Mouse (Mus musculus) ovary, adult 18-20 months (tissue): Measurements from ENCODE around the gene 4930519P11Rik.
A peak's percentile ranks its signal among the peaks of the same experiment; 100 is the strongest.

Experiments
- DNase-seq: peaks from one replicate; pipeline ENCODE4 v3.0.0; 2022; ENCODE audit warnings: low spot score, mixed read lengths

The 4930519P11Rik gene

DNA sequence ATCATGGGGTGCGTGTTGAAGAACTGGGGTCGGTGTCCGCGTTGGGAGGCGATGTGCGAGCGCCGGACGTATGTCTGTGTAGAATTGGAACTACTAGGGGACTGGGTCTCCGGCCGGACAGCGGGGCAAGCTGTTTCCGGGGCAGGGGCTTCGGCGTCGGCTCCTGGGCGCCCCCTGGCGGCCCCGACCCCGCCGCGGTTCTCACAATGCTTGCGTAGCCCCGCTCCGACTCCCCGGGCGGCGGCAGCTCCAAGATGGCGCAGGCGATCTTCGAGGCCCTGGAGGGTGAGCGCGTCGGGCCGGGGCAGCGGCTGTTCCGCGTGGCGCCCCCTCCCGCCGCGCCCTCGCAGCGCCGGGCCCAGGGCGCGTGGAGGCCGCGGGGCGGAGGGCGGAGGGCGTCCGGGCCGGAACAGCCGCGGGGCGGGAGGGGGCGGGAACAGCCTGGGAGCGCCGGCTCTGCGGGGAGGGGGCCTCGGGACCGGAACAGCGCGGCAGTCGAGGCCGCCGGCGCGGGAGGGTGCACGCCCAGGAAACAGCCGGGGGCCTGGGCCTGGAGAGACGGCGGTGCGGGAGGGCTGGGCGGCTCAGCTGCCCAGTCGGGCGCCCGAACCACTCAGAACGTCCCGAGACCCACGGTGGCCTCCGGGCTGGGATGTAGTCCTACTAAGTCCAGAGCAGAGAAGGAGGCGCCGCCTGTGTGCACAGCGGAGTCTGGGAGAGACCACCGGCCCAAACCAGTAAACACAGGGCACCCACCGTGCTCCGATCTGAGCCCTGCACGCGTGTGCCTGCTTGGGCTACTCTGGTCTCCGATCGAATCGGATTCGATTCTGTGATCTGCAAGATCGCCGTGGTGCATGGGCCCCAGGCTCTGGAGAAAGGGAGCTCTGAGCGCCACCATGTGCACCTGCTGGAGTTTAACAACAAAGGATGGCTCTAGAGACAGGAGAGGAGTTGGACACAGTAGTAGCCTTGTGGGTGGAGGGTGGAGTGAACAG lies at the start of gene 4930519P11Rik, which contains the start of gene Zfp341:
Gene 4930519P11Rik, minus strand, starts transcription at position 320 of the 998 bp plus-strand sequence.
Gene Zfp341, plus strand, starts transcription at position 180 of the 998 bp plus-strand sequence.
- DNase-seq: peak; percentile 86

DNA sequence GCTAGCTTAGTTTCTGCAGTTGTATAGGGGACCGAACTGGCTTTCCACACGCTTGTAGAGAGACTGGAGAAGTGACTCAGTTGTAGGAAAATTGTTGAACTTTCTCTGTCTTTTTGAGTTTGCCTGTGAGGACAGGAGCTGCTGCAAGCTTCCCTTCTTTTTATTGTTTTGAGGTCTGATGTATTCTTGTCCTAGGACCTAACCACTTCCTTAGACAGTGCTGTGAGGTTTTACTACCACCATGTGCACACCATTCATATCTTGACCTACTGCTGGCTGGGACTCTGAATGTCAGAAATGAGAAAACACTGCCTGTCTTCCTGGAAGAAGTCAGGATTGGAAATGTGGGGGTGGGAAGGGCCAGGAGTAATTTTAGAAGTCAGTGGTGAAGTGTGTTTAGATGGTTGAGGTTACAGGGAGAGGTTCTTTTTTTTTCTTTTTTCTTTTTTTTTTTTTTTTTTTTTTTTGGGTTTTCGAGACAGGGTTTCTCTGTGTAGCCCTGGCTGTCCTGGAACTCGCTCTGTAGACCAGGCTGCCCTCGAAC lies 46.4 kb upstream of the 4930519P11Rik start:
- DNase-seq: no peak

DNA sequence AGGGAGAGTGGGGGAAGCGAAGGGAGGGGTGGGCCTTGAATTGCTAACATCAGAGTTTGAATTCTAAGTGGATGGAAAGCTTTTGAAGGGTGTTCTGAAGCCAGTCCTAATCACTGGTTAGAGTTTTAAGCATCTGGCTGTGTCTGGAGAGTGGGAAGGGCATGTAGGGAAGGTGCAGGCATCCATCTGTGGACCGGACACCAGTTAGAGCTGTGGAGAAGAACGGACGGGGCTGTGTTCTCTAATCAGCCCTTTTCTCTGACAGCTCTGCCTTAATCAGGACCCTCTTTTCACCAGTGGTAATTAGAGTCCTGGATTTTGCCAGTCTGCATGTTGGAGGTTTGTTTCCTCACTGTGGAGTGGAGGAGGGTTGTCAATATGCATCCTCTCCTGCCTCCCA lies 45.8 kb upstream of the 4930519P11Rik start:
- DNase-seq: no peak

DNA sequence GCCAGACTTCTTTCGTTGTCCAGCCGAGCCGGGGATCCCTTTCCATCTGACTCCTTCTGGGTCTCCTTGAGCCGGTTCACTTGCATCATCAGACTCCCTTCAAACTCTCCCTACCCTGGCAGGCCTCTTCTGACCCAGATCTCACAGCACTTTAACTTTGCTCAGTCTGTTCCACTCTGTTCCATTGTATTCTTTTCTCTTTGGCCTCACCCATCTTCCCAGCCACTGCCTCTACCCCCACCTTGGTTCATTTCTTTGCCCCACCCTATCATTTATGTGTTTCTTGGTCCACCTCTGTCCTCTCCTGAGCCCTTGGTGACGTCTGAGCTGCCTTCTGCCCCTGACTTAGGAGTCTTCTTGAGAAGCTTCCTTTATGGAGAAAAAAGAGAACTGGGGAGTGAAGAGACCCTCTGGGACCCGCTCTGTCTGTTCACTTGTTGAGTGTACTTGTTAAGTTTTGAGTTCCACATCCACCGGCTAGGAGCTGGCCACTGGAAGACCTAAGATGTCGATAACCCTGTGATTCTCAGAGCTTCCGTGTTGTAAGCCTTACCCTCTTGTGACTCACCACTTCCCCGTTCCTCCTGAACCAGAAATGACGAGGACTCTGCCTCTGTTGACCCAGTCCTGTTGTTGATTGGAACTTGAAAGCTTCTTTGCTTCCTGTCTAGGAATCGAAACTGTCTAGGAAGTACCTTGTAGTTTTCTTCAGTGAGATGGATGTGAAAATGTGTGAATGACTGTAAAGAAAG lies 44.4 kb upstream of the 4930519P11Rik start:
- DNase-seq: no peak

DNA sequence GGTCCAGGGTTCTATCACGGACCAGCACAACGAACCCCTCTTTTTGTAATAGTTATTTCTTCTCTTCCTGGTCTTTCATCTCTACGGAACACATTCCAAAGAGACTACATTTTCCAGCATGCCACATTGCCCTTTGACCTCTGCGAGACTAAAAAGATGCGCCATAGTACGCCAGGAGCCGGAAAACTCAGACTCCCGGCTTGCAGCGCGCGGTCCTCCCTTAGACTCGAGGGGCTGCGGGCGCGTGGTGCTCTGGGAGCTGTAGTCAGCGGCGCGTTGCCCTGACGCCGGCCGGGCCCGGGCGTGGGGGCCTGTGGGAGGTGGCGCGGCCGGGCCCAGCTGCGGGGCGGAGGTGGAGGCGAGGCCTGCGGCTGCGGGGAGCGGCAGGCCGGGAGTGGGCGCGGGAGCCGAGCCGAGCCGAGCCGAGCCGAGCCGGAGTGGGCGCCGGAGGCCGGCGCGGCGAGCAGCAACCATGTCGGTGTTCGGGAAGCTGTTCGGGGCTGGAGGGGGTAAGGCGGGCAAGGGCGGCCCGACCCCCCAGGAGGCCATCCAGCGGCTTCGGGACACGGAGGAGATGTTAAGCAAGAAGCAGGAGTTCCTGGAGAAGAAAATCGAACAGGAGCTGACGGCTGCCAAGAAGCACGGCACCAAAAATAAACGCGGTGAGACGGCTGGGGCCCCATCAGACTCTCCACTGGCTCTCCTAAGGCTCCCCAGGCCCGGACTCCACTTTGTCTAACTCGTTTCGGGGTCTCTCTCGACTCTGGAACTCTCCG lies 43.7 kb upstream of the 4930519P11Rik start:
- DNase-seq: peak; percentile 97

DNA sequence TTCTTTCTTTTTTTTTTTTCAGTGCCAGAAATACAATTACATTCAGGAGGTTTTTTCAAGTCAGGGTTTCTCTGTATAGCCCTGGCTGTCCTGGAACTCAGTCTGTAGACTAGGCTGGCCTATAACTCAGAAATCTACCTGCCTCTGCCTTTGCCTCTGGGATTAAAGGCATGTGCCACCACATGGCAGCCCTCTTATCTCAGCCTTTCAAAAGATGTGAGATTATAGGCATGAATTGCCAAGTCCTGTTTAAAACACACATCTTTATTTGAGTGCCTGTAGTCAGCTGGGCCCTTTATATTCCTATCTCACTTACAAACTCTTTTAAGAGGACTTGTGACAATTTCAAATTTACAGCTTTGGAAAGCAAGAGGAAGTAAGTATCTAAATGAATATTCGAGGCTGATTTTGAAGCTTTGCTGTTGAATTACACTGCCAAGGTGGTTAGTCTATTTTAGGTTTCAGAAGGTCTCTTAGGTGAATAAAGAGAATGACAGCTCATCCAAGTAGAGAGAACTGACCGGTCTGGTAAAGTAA lies 42.7 kb upstream of the 4930519P11Rik start:
- DNase-seq: no peak

DNA sequence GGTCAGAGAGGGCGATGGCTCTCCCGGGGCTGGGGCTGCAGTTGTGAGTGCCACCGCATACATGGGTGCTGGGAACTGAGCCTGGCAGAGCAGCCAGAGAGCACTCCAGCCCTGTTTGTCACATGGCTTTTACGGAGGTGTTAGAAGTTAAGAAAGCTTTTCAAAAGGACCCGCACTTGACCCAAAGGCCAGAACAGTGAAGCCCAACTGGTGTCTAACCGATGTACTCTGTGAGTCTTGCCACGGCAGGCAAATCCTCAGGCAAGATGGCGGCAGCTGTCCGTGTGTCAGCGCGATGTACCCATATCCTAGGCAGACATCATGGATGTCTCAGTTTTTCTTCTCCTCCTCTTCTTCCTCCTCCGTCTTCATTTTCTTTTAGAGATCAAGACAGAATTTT lies 41.7 kb upstream of the 4930519P11Rik start:
- no peak for DNase-seq

DNA sequence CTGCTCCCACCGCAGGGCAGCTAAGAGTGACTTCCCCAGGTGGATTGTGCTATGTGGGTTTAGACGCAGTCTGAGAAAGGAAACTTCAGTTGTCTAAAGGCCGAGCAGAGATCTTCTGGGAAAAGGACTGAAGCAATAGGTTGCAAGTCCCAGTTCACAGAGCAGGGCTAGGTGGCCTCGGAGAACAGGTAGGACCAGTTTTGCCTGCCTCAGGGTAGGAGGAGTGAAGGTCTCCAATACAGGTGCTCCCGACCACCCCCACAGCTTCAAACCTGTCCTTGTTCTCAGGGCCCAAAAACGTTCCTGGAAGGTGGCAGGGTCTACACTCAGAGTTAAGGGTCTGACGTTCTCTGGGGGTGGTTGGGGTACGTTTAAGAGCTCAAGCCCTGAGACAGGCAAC lies 38.1 kb upstream of the 4930519P11Rik start, which contains the start of gene Chmp4b:
Gene Chmp4b, plus strand, starts transcription at position 343 of the 400 bp plus-strand sequence.
- no peak for DNase-seq

DNA sequence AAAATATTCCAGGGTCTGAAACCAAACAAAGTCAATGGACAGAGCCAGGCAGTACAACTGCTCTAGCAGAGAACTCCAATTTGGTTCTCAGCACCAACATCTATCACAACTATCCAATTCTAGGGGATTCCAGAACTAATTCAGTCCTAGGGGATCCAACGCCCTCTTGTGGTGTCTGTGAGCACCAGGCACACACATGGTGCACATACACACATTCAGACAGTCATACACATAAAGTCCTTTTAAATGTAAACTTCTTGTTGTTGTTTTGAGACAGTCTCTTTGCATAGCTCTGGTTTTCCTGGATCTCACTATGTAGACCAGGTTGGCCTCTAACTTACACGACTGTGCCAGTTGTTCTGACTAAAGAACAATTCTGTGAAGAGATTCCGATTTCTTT lies 37.2 kb upstream of the 4930519P11Rik start:
- no peak for DNase-seq

DNA sequence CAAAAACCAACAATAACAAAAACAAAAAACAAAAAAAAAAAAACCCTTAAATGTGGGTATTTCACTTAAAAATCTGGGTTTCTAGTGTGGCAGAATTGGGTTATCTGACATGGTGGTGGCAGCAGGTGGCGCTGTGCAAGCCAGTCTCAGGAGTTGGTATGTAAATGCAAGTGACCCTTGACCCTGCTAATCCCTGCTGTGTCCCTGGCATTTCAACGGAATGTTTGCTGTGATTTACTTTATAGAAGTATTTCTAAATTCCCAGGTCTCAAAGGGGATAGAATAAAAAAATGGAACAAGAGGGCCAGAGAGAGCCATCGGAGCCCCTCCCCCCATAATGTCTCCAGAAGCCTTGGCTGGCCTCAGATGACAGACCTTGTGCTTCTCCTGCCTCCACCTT lies 34.8 kb upstream of the 4930519P11Rik start:
- no peak for DNase-seq

DNA sequence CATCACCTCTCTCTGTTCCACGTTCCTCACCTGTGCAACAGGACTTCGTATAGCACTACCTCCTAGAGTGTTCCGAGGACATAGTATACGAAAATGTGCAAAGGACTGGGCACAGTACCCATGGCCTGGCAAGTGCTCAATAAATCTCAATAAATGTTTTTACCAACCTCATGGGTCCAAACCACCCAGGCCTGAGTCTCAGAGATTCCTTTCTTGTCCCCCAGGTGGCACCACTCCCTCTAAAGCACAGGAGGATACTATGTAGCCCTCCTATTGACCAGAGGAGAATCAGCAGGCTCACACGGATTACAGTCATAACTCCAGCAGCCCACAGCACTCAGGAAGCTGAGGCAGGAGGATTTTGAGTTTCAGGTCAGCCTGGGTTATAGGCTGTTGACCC lies 33.4 kb upstream of the 4930519P11Rik start:
- no peak for DNase-seq

DNA sequence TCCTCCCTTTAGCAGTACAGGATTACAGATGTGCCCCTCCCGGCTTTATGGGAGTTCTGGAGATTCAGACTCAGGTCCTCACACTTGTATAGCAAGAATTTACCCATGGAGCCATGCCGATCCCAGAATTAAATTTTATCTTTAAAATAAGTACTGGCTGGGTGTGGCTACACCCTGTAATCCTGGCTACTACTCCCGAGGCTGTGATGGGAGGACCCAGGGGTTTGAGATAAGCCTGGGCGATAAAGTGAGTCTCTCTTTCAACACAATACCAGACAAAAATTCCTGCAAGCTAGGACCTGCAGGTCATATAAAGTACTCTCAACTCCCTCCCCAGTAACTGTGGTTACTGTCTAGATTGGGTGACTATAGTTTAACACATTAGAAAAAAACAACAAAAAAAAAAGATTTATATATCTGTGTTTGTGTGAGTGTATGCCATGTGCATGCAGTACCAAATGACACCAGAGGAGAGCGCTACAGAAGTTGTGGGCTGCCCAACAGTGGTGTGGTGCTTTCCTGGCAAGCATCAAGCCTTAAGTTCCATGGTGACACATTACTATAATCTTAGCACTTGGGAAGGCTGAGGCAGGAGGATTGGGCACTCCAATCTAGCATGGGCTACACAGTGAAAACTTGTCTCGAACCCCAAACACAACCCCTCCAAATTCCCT lies 29.6 kb upstream of the 4930519P11Rik start:
- no peak for DNase-seq

DNA sequence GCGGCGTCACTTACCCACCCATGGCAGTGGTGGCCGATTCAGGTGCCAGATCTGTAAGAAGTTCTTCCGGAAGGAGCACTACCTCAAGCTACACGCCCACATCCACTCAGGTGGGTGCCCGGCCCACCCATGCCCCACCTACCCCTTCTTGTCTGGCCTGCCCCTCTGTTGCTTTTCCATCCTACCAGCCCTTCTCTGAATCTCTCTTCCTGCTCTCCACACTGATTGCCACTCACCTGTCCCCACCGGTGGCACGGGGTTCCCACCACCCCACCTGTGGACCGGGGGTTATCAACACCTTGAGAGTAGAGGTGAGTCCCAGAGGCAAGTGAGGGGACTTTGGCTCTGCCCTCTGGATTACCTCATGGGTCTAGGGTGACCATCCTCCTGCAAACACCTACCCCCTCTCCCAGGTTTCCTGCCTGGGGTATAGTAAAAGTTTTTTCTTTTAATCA lies 28.8 kb upstream of the 4930519P11Rik start:
- DNase-seq: no peak

DNA sequence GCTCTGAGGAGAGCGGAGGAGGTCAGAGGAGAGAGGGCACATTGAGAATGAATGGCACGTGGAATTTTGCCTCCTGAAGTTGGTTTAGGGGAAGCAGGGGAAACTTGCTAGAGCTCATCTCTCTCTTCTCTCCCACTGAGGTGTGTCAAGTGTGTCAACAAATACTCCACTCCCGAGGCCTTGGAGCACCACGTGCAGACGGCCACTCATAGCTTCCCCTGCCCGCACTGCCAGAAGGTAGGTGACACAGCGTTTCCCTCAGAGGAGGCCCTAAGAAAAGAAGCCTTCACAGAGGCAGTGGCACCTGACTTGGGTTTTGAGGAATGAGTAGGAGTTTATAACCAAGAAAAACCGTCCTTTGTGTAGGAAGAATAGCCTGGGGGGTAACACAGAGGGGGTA lies 27.9 kb upstream of the 4930519P11Rik start:
- DNase-seq: no peak

DNA sequence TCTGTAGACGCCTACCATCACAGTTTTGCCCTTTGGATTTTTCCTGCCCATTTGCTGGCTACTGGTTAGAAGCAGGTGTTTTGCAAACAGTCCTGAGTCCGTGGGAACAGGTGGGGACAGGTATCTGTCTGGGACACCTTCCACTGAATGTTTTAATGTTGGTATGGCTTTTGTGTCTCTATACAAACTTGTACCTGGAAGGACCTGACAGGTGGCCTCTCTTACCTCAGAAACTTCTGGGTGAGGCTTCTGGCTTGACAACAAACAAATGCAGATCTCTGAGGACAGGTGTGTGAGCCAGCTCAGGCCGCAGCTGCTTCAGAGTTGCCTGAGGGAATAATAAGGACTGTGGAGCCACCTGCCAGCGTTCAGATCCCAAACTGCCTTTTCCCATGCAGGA lies 25.9 kb upstream of the 4930519P11Rik start:
- no peak for DNase-seq

DNA sequence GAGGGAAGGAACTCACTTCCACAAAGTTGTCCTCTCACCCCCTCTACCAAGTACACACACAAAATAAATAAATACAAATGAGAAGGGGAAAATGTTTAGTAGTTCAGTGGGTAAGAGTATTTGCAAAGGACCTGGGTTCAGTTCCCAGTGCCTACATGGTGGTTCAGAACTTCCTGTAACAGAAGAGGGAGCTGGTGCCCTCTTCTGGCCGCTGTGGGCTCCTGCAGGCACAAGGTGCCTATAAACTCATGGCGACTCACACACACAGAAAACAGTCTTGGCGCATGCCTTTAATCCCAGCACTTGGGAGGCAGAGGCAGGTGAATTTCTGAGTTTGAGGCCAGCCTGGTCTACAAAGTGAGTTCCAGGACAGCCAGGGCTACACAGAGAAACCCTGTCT lies 25.3 kb upstream of the 4930519P11Rik start:
- DNase-seq: no peak

DNA sequence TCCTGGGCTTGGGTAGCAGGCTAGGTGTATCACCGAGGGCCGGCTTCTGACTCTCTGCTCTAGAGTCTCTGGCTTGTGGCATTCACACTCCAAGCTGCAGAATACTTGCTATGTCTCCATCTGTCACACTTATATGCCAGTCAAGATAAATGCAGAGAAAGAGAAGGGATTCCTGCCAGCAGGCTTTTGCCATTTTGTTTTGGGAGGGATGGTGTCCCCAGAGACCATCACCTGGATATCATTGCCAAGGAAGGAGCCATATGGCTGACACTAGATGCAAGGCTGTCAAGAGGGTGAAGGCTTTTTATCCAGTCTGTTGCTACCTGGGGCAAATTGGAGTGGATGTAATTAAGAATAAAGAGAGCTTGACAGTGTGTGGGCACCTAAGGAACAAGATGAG lies 22.6 kb upstream of the 4930519P11Rik start:
- DNase-seq: no peak

DNA sequence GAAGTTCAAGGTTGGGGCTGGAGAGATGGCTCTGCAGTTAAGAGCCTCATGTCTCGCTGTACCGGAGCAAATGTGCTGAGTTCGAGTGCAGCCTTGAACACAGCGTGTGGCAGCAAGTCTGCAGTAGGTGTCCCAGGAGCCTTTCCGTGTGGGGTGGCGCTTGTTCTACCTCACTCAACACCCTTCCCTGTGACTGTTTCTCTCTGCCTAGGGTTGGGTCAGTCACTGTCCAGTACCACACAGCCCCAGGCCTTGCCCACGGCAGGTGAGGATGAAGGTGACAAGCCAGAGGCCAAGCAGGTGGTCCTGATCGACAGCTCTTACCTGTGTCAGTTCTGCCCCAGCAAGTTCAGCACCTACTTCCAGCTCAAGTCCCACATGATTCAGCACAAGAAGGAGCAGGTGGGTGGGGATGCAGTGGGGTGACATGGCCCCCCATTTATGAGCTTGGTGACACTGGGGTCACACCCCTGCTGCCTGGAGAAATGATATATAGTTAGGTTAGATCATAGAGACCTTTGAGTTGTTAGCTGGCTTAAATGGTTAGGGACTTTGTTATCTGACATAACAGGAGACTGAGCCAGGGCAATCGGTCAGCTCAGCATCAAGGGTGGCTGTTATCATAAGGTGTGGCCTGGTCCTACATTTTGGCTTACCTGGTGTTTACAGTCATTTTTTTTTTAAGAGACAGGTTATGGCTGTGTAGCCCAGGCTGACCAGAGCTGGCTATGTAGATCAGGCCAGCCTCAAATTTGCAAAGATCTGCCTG lies 20.8 kb upstream of the 4930519P11Rik start:
- no peak for DNase-seq

DNA sequence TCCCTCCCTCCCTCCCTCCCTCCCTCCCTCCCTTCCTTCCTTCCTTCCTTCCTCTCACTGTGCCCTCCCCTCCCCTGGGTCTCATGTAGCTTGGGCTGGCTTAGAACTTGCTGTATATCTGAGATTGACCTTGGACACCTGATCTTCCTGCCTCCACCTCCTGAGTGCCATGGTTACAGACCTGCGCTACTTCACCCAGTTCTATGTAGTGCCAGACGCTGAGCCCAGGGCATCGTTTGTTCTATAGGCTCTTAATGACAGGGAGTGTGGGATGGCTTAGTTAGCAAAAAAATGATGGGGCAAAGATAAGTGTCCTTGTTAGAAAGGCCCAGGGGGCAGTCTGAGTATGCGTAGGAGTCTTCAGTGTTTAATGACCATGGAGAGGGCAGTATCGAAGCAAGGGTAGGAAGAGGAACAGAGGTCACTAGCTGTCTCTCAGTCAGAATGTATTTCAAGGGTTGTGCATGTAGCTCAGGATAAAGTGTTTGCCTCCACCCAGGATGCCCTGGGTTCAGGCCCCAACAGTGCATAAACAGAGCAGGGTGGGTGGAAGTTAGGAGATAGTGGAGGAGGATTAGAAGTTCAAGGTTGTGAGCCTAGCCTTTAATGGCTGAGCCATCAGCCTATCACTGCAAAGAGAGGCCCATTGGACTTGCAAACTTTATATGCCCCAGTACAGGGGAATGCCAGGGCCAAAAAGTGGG lies 20.0 kb upstream of the 4930519P11Rik start:
- no peak for DNase-seq
